Mouse (Mus musculus) heart, embryonic 15.5 days (tissue): ENCODE measurements around the gene Orai3. TPM values are rescaled to one million over a fixed set of nuclear protein-coding genes. Genes with fewer than 3 reads are reported as not detected.

Source experiments
- ATAC-seq: fragments of 200-750 bp; cut with Nextera tagmentation; replicated peaks from 2 replicates; pipeline ENCODE4 v1.8.0; 2017; ENCODE audit warnings: low read depth, moderate TSS enrichment; ENCODE audit not compliant: insufficient number of reproducible peaks, insufficient read depth, low FRiP score
- H3K27ac ChIP-seq: fragments of 300-500 bp; sonication (generic); 2 replicates; pipeline ENCODE4 v1.5.1; 2015; ENCODE audit warnings: mild to moderate bottlenecking, inconsistent platforms
- H3K27me3 ChIP-seq: fragments of 300-500 bp; sonication (generic); 2 replicates; pipeline ENCODE4 v1.6.1; 2015; ENCODE audit warnings: inconsistent platforms
- H3K36me3 ChIP-seq: fragments of 300-500 bp; sonication (generic); 2 replicates; pipeline ENCODE4 v1.6.1; 2015; ENCODE audit warnings: mild to moderate bottlenecking, inconsistent platforms
- H3K4me1 ChIP-seq: fragments of 300-500 bp; sonication (generic); replicated peaks from 2 replicates; pipeline ENCODE4 v1.6.1; 2015; ENCODE audit warnings: inconsistent platforms
- H3K4me2 ChIP-seq: fragments of 300-500 bp; sonication (generic); 2 replicates; pipeline ENCODE4 v1.6.1; 2015; ENCODE audit warnings: inconsistent platforms, mild to moderate bottlenecking, moderate library complexity
- H3K4me3 ChIP-seq: fragments of 300-500 bp; sonication (generic); 2 replicates; pipeline ENCODE4 v1.5.1; 2015; ENCODE audit warnings: mild to moderate bottlenecking, inconsistent platforms
- H3K9ac ChIP-seq: fragments of 300-500 bp; sonication (generic); 2 replicates; pipeline ENCODE4 v1.6.1; 2015; ENCODE audit warnings: mild to moderate bottlenecking, inconsistent platforms
- H3K9me3 ChIP-seq: fragments of 300-500 bp; sonication (generic); replicated peaks from 2 replicates; pipeline ENCODE4 v1.6.1; 2016; ENCODE audit warnings: inconsistent platforms
- WGBS: fragments of 180-500 bp; shearing (Covaris S2); methylation state at CpG from one replicate; pipeline ENCODE4 v1.1.7; 2015; ENCODE audit warnings: mixed read lengths; 5-methylcytosine and 5-hydroxymethylcytosine counted together
- polyA plus RNA-seq: library from polyadenylated mRNA; unstranded; fragments of >200 nt; fragmentation: Nextera tagmentation; extraction: Ambion mirVana; gene quantifications from 2 replicates; pipeline ENCODE4 v1.2.1, GENCODE M21; 2015

Orai3 gene
- polyA plus RNA-seq, 1 experiment from 2014 or later, result 15.6 TPM

- Histone ChIP-seq H3K9ac (no peak overlapping the region), H3K4me3 (no peak overlapping the region), H3K27me3 (no peaks in the 10 kb centered on the region; the same call in 1 of the 2 replicates), H3K4me2 (no peak overlapping the region), H3K27ac (peak overlapping the region; percentile 0; the same call in 1 of the 2 replicates), H3K9me3 (no peaks in the 10 kb centered on the region), H3K4me1 (peaks cover 21% of the 10 kb centered on the region), H3K36me3 (no peaks in the 10 kb centered on the region)
- WGBS, result 51% methylated on average over 15 of the region's 15 CpGs
- ATAC-seq, result peak; percentile 44; the same call in 1 of the 2 replicates
Measured at GRCm38 (mm10) chr7:127815954-127816821, 46.6 kb downstream of the Orai3 start.

DNA sequence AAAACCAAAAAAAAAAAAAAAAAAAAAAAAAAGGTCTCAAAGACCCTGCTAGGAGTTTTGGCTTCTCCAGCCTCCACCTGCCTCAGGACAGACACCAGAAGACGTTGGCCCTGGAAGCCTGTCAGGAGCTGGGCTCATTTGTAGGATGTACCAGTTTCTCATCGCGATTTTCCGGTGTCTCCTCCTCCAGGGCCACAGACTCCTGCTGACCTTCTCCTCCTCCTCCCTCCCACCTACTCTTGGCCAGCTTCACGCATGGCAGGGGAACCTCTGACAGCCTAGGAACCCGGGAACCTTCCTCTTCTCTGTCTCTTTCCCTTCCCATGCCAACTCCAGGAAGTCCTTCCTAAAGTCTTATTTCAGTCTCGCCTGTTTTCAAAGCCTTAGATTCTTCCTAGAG, 47.4 kb downstream of the Orai3 start:
- H3K9me3 ChIP-seq, result no peaks in the 10 kb centered on the region
- no peak overlapping the region for H3K4me3 ChIP-seq
- no peak overlapping the region for H3K9ac ChIP-seq
- no peaks in the 10 kb centered on the region for H3K36me3 ChIP-seq
- no peak overlapping the region for H3K4me2 ChIP-seq
- 74% methylated on average over 7 of the region's 7 CpGs for WGBS
- H3K4me1 ChIP-seq, result peaks cover 21% of the 10 kb centered on the region
- no peaks in the 10 kb centered on the region; the same call in 1 of the 2 replicates for H3K27me3 ChIP-seq
- no peak for ATAC-seq
- H3K27ac ChIP-seq, result no peak overlapping the region

DNA sequence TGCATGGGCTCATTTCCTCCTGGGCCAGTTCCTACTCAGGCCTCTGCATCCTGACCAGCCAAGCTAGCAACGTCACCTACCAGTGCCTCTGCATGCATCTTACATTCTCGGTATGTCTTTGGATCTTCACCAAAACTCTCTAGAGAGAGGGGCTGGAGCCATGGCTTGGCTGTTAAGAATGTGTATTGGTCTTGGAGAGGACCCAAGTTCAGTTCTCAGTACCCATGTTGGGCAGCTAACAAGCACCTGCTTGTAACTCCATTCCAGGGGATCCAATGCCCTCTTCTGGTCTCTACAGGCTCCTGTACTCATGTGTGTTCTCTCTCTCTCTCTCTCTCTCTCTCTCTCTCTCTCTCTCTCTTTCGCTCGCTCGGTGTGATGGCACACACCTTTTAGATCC, 48.2 kb downstream of the Orai3 start:
- WGBS, result 83% methylated on average over 5 of the region's 5 CpGs
- no peak overlapping the region for H3K27ac ChIP-seq
- H3K4me3 ChIP-seq, result no peak overlapping the region
- H3K9ac ChIP-seq, result no peak overlapping the region
- peaks cover 21% of the 10 kb centered on the region for H3K4me1 ChIP-seq
- no peak overlapping the region for H3K4me2 ChIP-seq
- no peak for ATAC-seq
- H3K36me3 ChIP-seq, result no peaks in the 10 kb centered on the region
- no peaks in the 10 kb centered on the region for H3K9me3 ChIP-seq
- H3K27me3 ChIP-seq, result no peaks in the 10 kb centered on the region; the same call in 1 of the 2 replicates

GRCm38 (mm10) chr7:127820836-127821509, 51.4 kb downstream of the Orai3 start:
- H3K27ac ChIP-seq, result 0 out of 2 replicates have a peak overlapping the region, but pooled peaks have one; percentile 18
- H3K36me3 ChIP-seq, result no peaks in the 10 kb centered on the region
- no peak overlapping the region for H3K4me3 ChIP-seq
- peaks cover 10% of the 10 kb centered on the region; the same call in 1 of the 2 replicates for H3K27me3 ChIP-seq
- ATAC-seq, result no peak
- H3K9me3 ChIP-seq, result no peaks in the 10 kb centered on the region
- H3K4me1 ChIP-seq, result peaks cover 11% of the 10 kb centered on the region
- 53% methylated on average over 13 of the region's 13 CpGs for WGBS
- no peak overlapping the region for H3K4me2 ChIP-seq
- H3K9ac ChIP-seq, result no peak overlapping the region

DNA sequence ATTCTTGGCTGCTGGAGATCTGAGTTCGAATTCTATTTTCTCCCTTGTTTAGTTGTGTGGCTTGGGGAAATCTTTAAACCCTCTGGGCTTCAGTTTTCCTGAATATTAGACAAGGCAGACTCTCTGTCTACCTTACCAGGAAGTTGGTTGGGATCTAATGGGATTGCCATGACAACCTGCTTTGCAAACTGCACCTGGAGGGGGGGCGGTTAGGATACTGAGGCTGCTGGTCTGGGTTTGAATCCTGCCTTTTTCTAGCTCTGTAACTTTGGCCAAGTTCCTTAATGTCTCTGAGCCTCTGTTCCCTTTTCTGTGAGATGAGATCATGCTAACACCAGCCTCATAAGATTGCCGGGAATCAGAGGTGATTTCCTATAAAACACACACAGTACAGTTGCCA, 52.9 kb downstream of the Orai3 start:
- Histone ChIP-seq H3K27ac (no peak overlapping the region), H3K4me1 (peaks cover 11% of the 10 kb centered on the region), H3K36me3 (no peaks in the 10 kb centered on the region), H3K4me3 (no peak overlapping the region), H3K4me2 (no peak overlapping the region), H3K9ac (no peak overlapping the region), H3K27me3 (peaks cover 10% of the 10 kb centered on the region; the same call in 1 of the 2 replicates), H3K9me3 (no peaks in the 10 kb centered on the region)
- no peak for ATAC-seq
- WGBS, result 81% methylated on average over 3 of the region's 3 CpGs

- peaks cover 11% of the 10 kb centered on the region for H3K4me1 ChIP-seq
- H3K27me3 ChIP-seq, result 0 out of 2 replicates have a peak, but pooled peaks cover 10% of the 10 kb centered on the region
- ATAC-seq, result no peak
- peak overlapping the region; percentile 53 for H3K4me3 ChIP-seq
- H3K9me3 ChIP-seq, result no peaks in the 10 kb centered on the region
- H3K9ac ChIP-seq, result peak overlapping the region; percentile 56; the same call in 1 of the 2 replicates
- peak overlapping the region; percentile 74 for H3K4me2 ChIP-seq
- WGBS, result 57% methylated on average over 7 of the region's 11 CpGs
- no peaks in the 10 kb centered on the region for H3K36me3 ChIP-seq
- no peak overlapping the region for H3K27ac ChIP-seq
Measured at GRCm38 (mm10) chr7:127823236-127824171, 53.9 kb downstream of the Orai3 start.

DNA sequence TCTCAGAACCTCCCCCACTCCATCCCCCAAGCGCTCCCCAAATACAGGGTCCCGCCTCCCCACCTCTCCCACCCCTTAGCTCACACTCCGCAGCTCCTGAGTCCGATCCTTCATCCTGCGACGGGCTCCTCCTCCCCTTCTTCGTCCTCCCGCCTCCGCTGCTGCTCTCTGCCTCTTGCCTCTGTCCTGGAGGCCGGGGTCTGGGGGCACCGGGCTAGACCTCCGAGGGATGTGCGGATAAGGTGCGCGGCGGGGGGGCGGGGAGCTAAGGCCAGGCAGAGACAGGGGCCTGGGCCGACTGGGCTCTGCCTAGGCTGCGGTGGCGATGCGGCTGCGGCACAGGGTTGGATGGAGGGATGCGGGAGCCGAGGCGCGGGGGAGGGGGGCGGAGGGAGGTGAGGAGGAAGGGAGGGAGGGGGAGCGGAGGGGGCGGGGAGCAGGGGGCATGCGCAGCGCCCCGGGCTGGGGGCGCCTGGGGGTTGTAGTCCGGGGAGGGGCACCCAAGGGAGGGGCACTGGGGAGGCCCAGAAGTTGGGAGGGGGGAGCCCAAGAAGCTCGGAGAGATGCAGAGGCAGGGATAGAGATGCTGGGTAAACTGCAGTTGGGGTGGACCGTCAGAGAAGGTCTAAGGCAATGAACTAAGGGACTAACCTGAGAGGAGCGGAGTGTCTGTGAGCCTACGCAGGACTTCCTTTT, 54.7 kb downstream of the Orai3 start, which contains the start of the genes Stx4a and Stx1b:
TSS of gene Stx4a (plus strand) at position 119 of the 696 bp plus-strand sequence.
TSS of gene Stx1b (minus strand) at position 374 of the 696 bp plus-strand sequence.
- no peak within 1 kb of the TSS for H3K27ac ChIP-seq
- WGBS, result 5% methylated on average over 37 of the region's 38 CpGs
- peak within 1 kb of the TSS; percentile 53 for H3K4me3 ChIP-seq
- H3K4me2 ChIP-seq, result peak within 1 kb of the TSS; percentile 74
- ATAC-seq, result peak; percentile 41; the same call in 1 of the 2 replicates
- peak within 1 kb of the TSS; percentile 56; the same call in 1 of the 2 replicates for H3K9ac ChIP-seq
- no peaks in the 10 kb centered on the region for H3K36me3 ChIP-seq
- H3K27me3 ChIP-seq, result 0 out of 2 replicates have a peak, but pooled peaks cover 10% of the 10 kb centered on the region
- peaks cover 11% of the 10 kb centered on the region for H3K4me1 ChIP-seq
- no peaks in the 10 kb centered on the region for H3K9me3 ChIP-seq

Other genes starting within 250 kb of the Orai3 start
- 2.9 and 4.1 TPM in 2 replicates for gene Tmem265, start 208.4 kb upstream of the Orai3 start, polyA plus RNA-seq
- gene Phkg2, start 196.5 kb upstream of the Orai3 start, polyA plus RNA-seq, result 27.5 and 36.5 TPM in 2 replicates
- 10.6 and 12.6 TPM in 2 replicates for gene Ccdc189, start 181.2 kb upstream of the Orai3 start, polyA plus RNA-seq
- 27.9 and 32.3 TPM in 2 replicates for gene Rnf40, start 181.0 kb upstream of the Orai3 start, polyA plus RNA-seq
- gene Zfp629, start 154.0 kb upstream of the Orai3 start, polyA plus RNA-seq, result 7.8 and 10.5 TPM in 2 replicates
- gene Bcl7c, start 60.9 kb upstream of the Orai3 start, polyA plus RNA-seq, result 37.2 and 45.7 TPM in 2 replicates
- gene Ctf1, start 57.1 kb upstream of the Orai3 start, polyA plus RNA-seq, result 4.7 and 8.4 TPM in 2 replicates
- 0.20 TPM in 1 of 2 replicates, not detected in the other for gene Ctf2, start 37.6 kb upstream of the Orai3 start, polyA plus RNA-seq
- 1.4 and 2.2 TPM in 2 replicates for gene Fbxl19, start 25.3 kb upstream of the Orai3 start, polyA plus RNA-seq
- gene Setd1a, start 6.9 kb downstream of the Orai3 start, polyA plus RNA-seq, result 13.0 and 16.7 TPM in 2 replicates
- gene Gm49388, start 15.8 kb downstream of the Orai3 start, polyA plus RNA-seq, result not detected in 2 replicates
- gene Hsd3b7, start 30.8 kb downstream of the Orai3 start, polyA plus RNA-seq, result 22.0 and 24.0 TPM in 2 replicates
- gene Stx4a, start 54.5 kb downstream of the Orai3 start, polyA plus RNA-seq, result 50.5 and 51.0 TPM in 2 replicates
- 1.4 and 2.1 TPM in 2 replicates for gene Stx1b, start 54.7 kb downstream of the Orai3 start, polyA plus RNA-seq
- 5.3 and 7.0 TPM in 2 replicates for gene Zfp646, start 106.4 kb downstream of the Orai3 start, polyA plus RNA-seq
- 7.9 and 11.1 TPM in 2 replicates for gene Zfp668, start 107.0 kb downstream of the Orai3 start, polyA plus RNA-seq
- 1.2 and 1.7 TPM in 2 replicates for gene Prss53, start 121.2 kb downstream of the Orai3 start, polyA plus RNA-seq
- not detected in 2 replicates for gene Gm21974, start 125.6 kb downstream of the Orai3 start, polyA plus RNA-seq
- gene Vkorc1, start 125.8 kb downstream of the Orai3 start, polyA plus RNA-seq, result 95.9 and 126 TPM in 2 replicates
- 122 and 145 TPM in 2 replicates for gene Bckdk, start 134.3 kb downstream of the Orai3 start, polyA plus RNA-seq
- gene Kat8, start 142.7 kb downstream of the Orai3 start, polyA plus RNA-seq, result 23.5 and 27.6 TPM in 2 replicates
- 1.9 and 6.0 TPM in 2 replicates for gene Prss8, start 160.3 kb downstream of the Orai3 start, polyA plus RNA-seq
- gene Prss36, start 176.9 kb downstream of the Orai3 start, polyA plus RNA-seq, result 7.9 and 10.0 TPM in 2 replicates
- gene Fus, start 197.6 kb downstream of the Orai3 start, polyA plus RNA-seq, result 254 and 307 TPM in 2 replicates
- 42.8 and 56.1 TPM in 2 replicates for gene Pycard, start 224.1 kb downstream of the Orai3 start, polyA plus RNA-seq
- 0.77 and 1.1 TPM in 2 replicates for gene Trim72, start 234.1 kb downstream of the Orai3 start, polyA plus RNA-seq